Mouse (Mus musculus) retina, postnatal 7 days (tissue): ENCODE results near the gene 4933406M09Rik.
A peak's percentile ranks its signal among the peaks of the same experiment; 100 is the strongest.

ENCODE experiments used
- DNase-seq: peaks from one replicate; pipeline ENCODE4 v3.0.0-alpha.2; 2012; ENCODE audit warnings: low read depth, low spot score

Gene 4933406M09Rik

GRCm38 (mm10) chr1:134381051-134381450 is 4.7 kb upstream of the 4933406M09Rik start:
- no peak for DNase-seq

- no peak for DNase-seq
Observed at GRCm38 (mm10) chr1:134381795-134382625, 3.7 kb upstream of the 4933406M09Rik start.

- no peak for DNase-seq
Observed at GRCm38 (mm10) chr1:134384581-134384980, 1.2 kb upstream of the 4933406M09Rik start.

GRCm38 (mm10) chr1:134385176-134385575 is 564 bp upstream of the 4933406M09Rik start:
- DNase-seq: no peak

- no peak for DNase-seq
Observed at GRCm38 (mm10) chr1:134393827-134394226, 8.1 kb downstream of the 4933406M09Rik start.

GRCm38 (mm10) chr1:134398210-134398609 is 12.5 kb downstream of the 4933406M09Rik start:
- DNase-seq: no peak

- DNase-seq: no peak
Observed at GRCm38 (mm10) chr1:134399735-134400134, 14.0 kb downstream of the 4933406M09Rik start.

- DNase-seq: peak; percentile 29
Observed at GRCm38 (mm10) chr1:134405509-134406413, 20.0 kb downstream of the 4933406M09Rik start, which contains the start of gene Cyb5r1. Cyb5r1 (plus strand) TSS chr1:134405559.

GRCm38 (mm10) chr1:134406414-134406771 is 20.7 kb downstream of the 4933406M09Rik start:
- DNase-seq: no peak

GRCm38 (mm10) chr1:134408080-134408479 is 22.3 kb downstream of the 4933406M09Rik start:
- DNase-seq: no peak

- no peak for DNase-seq
Observed at GRCm38 (mm10) chr1:134411706-134412629, 26.2 kb downstream of the 4933406M09Rik start.

- DNase-seq: no peak
Observed at GRCm38 (mm10) chr1:134414038-134414437, 28.3 kb downstream of the 4933406M09Rik start.

- peak; percentile 24 for DNase-seq
Observed at GRCm38 (mm10) chr1:134414501-134415167, 28.9 kb downstream of the 4933406M09Rik start.

- peak; percentile 92 for DNase-seq
Observed at GRCm38 (mm10) chr1:134415168-134415831, 29.6 kb downstream of the 4933406M09Rik start, which contains the start of gene Adipor1. Adipor1 (plus strand) TSS chr1:134415378.

GRCm38 (mm10) chr1:134418414-134418975 is 32.8 kb downstream of the 4933406M09Rik start:
- no peak for DNase-seq

- no peak for DNase-seq
Observed at GRCm38 (mm10) chr1:134419176-134419575, 33.4 kb downstream of the 4933406M09Rik start.

- no peak for DNase-seq
Observed at GRCm38 (mm10) chr1:134419751-134420458, 34.2 kb downstream of the 4933406M09Rik start.

- no peak for DNase-seq
Observed at GRCm38 (mm10) chr1:134423911-134424310, 38.2 kb downstream of the 4933406M09Rik start.

GRCm38 (mm10) chr1:134426289-134426688 is 40.5 kb downstream of the 4933406M09Rik start:
- DNase-seq: no peak
